Mouse (Mus musculus) lung, postnatal 0 days (tissue): ENCODE data around the gene Prkcq. TPM values are rescaled to one million over a fixed set of nuclear protein-coding genes. Genes with fewer than 3 reads are reported as not detected.
A peak's percentile ranks its signal among the peaks of the same experiment; 100 is the strongest.

Source experiments
- ATAC-seq: fragments of 200-750 bp; cut with Nextera tagmentation; 2 replicates; pipeline ENCODE4 v1.8.0; 2017; ENCODE audit warnings: moderate library complexity
- DNase-seq: peaks from one replicate; pipeline ENCODE4 v3.0.0-alpha.2; 2016; ENCODE audit warnings: low spot score
- H3K27ac ChIP-seq: fragments of 300-500 bp; sonication (generic); 2 replicates; pipeline ENCODE4 v1.5.1; 2014; ENCODE audit warnings: antibody characterized with exemption, mild to moderate bottlenecking, low read length, mixed read lengths
- H3K27me3 ChIP-seq: fragments of 300-500 bp; sonication (generic); replicated peaks from 2 replicates; pipeline ENCODE4 v1.6.1; 2014; ENCODE audit warnings: low read length, mixed read lengths; ENCODE audit not compliant: insufficient read depth
- H3K36me3 ChIP-seq: fragments of 300-500 bp; sonication (generic); 2 replicates; pipeline ENCODE4 v1.6.1; 2014; ENCODE audit warnings: low read length, mixed read lengths; ENCODE audit not compliant: insufficient read depth
- H3K4me1 ChIP-seq: fragments of 300-500 bp; sonication (generic); 2 replicates; pipeline ENCODE4 v1.6.1; 2014; ENCODE audit warnings: antibody characterized with exemption, low read depth, low read length, mixed read lengths; ENCODE audit not compliant: insufficient read depth
- H3K4me2 ChIP-seq: fragments of 300-500 bp; sonication (generic); replicated peaks from 2 replicates; pipeline ENCODE4 v1.6.1; 2014; ENCODE audit warnings: low read depth, mild to moderate bottlenecking, low read length, moderate library complexity, mixed read lengths
- H3K4me3 ChIP-seq: fragments of 300-500 bp; sonication (generic); 2 replicates; pipeline ENCODE4 v1.5.1; 2014; ENCODE audit warnings: low read depth, low read length
- H3K9ac ChIP-seq: fragments of 300-500 bp; sonication (generic); replicated peaks from 2 replicates; pipeline ENCODE4 v1.6.1; 2014; ENCODE audit warnings: low read depth, mild to moderate bottlenecking
- H3K9me3 ChIP-seq: fragments of 300-500 bp; sonication (generic); 2 replicates; pipeline ENCODE4 v1.6.1; 2016; ENCODE audit warnings: low read length, mixed read lengths
- CTCF ChIP-seq: IDR thresholded peaks from 2 replicates; pipeline ENCODE4 v1.5.1; 2016; ENCODE audit warnings: antibody characterized with exemption, mild to moderate bottlenecking
- EP300 ChIP-seq: IDR thresholded peaks from 2 replicates; pipeline ENCODE4 v1.6.1; 2016; ENCODE audit warnings: antibody characterized with exemption, mild to moderate bottlenecking, control low read depth
- WGBS: fragments of 180-500 bp; shearing (Covaris S2); extraction: QIAGEN DNeasy Blood & Tissue Kit; methylation state at CpG from one replicate; pipeline ENCODE4 v1.1.7; 2014; 5-methylcytosine and 5-hydroxymethylcytosine counted together
- polyA plus RNA-seq: library from polyadenylated mRNA; unstranded; fragments of >200 nt; fragmentation: Nextera tagmentation; extraction: Ambion mirVana; gene quantifications from 2 replicates; pipeline ENCODE4 v1.2.1, GENCODE M21; 2015

Gene Prkcq
- polyA plus RNA-seq, 1 experiment from 2014 or later, result 2.2 TPM

GRCm38 (mm10) chr2:11288531-11288846 lies 116.6 kb downstream of the Prkcq start:
- 4% methylated on average over 7 of the region's 7 CpGs for WGBS
- TF ChIP-seq CTCF, result peak; percentile 97
- no peak for TF ChIP-seq EP300
- Histone ChIP-seq H3K4me1 (no peaks in the 10 kb centered on the region), H3K9me3 (no peaks in the 10 kb centered on the region), H3K36me3 (no peaks in the 10 kb centered on the region), H3K4me3 (no peak overlapping the region), H3K4me2 (0 out of 2 replicates have a peak overlapping the region, but pooled peaks have one; percentile 1), H3K27ac (no peak overlapping the region), H3K27me3 (no peaks in the 10 kb centered on the region), H3K9ac (no peak overlapping the region)
- DNase-seq, result peak; percentile 75
- ATAC-seq, result peak; percentile 65; the same call in 1 of the 2 replicates

- Histone ChIP-seq H3K4me2 (no peak overlapping the region), H3K36me3 (no peaks in the 10 kb centered on the region), H3K4me1 (no peaks in the 10 kb centered on the region), H3K27me3 (no peaks in the 10 kb centered on the region), H3K4me3 (no peak overlapping the region), H3K9me3 (no peaks in the 10 kb centered on the region), H3K27ac (no peak overlapping the region), H3K9ac (no peak overlapping the region)
- TF ChIP-seq CTCF (no peak), EP300 (no peak)
- DNase-seq (no peak), ATAC-seq (no peak)
- 84% methylated on average over 6 of the region's 6 CpGs for WGBS
Observed at GRCm38 (mm10) chr2:11290931-11291330, 119.0 kb downstream of the Prkcq start.

- Histone ChIP-seq H3K27me3 (no peaks in the 10 kb centered on the region), H3K4me2 (no peak overlapping the region), H3K36me3 (no peaks in the 10 kb centered on the region), H3K4me1 (no peaks in the 10 kb centered on the region), H3K9me3 (no peaks in the 10 kb centered on the region), H3K9ac (no peak overlapping the region), H3K27ac (no peak overlapping the region), H3K4me3 (no peak overlapping the region)
- 69% methylated on average over 9 of the region's 9 CpGs for WGBS
- no peak for DNase-seq
- ATAC-seq, result no peak
- TF ChIP-seq CTCF, result no peak
- no peak for TF ChIP-seq EP300
Observed at GRCm38 (mm10) chr2:11291570-11292405, 119.9 kb downstream of the Prkcq start.

- H3K9me3 ChIP-seq, result no peaks in the 10 kb centered on the region
- ATAC-seq (no peak), DNase-seq (no peak)
- no peak overlapping the region for H3K4me2 ChIP-seq
- TF ChIP-seq EP300 (no peak), CTCF (no peak)
- H3K27me3 ChIP-seq, result no peaks in the 10 kb centered on the region
- no peak overlapping the region for H3K9ac ChIP-seq
- no peak overlapping the region for H3K27ac ChIP-seq
- H3K36me3 ChIP-seq, result no peaks in the 10 kb centered on the region
- no peaks in the 10 kb centered on the region for H3K4me1 ChIP-seq
- no peak overlapping the region for H3K4me3 ChIP-seq
- 80% methylated on average over 13 of the region's 13 CpGs for WGBS
Observed at GRCm38 (mm10) chr2:11293144-11293543, 121.2 kb downstream of the Prkcq start.

DNA sequence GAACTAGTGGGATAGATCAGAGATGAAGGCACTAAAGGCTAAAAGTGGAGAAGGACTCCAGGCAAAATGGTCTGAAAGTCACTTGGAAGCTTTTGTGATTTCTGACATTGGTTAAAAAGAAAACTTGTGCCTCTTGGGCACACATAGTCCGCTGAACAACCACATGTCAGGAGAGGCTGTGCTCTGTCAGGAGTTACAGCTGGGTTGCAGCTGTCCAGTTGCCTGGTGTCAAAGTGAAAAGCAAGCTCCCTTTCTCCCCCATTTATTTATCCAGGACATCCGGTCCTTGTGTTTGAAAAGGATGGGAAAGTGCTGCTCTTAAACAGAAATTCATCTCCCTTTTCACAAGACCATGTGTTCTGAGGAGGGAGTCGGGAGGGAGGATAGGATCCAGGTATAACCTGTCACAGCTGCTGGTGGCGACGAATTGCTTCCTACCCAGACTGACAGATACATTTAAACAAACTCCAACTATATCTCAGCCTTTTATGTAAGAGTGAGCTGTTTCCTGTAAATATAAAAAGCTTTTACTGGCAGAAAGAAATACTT lies 122.8 kb downstream of the Prkcq start:
- no peak overlapping the region for H3K9ac ChIP-seq
- H3K36me3 ChIP-seq, result no peaks in the 10 kb centered on the region
- no peaks in the 10 kb centered on the region for H3K9me3 ChIP-seq
- H3K27ac ChIP-seq, result no peak overlapping the region
- TF ChIP-seq CTCF, result no peak
- TF ChIP-seq EP300, result no peak
- no peak overlapping the region for H3K4me2 ChIP-seq
- no peaks in the 10 kb centered on the region for H3K4me1 ChIP-seq
- peak; percentile 15 for DNase-seq
- H3K27me3 ChIP-seq, result no peaks in the 10 kb centered on the region
- no peak for ATAC-seq
- WGBS, result 14% methylated on average over 5 of the region's 5 CpGs
- H3K4me3 ChIP-seq, result no peak overlapping the region

GRCm38 (mm10) chr2:11298811-11299210 lies 126.9 kb downstream of the Prkcq start:
- Histone ChIP-seq H3K9me3 (no peaks in the 10 kb centered on the region), H3K4me1 (no peaks in the 10 kb centered on the region), H3K36me3 (no peaks in the 10 kb centered on the region), H3K4me2 (no peak overlapping the region), H3K4me3 (no peak overlapping the region), H3K27ac (no peak overlapping the region), H3K9ac (no peak overlapping the region), H3K27me3 (no peaks in the 10 kb centered on the region)
- TF ChIP-seq EP300, result no peak
- TF ChIP-seq CTCF, result no peak
- DNase-seq (no peak), ATAC-seq (no peak)
- 76% methylated on average over 7 of the region's 7 CpGs for WGBS
